In genomic region chr3:136158059-136158458, GRCm38 (mm10) we compare ENCODE assay signal across 18 mouse cellular contexts.
DNase-seq lines count a peak whose midpoint lies in the region; ATAC-seq and TF ChIP-seq lines count a peak whose summit lies in the region.
"Had no signal": no experiment of that assay in that cellular context is flagged by ENCODE, and none has a peak within 500 bp of the region (broad histone marks: within the 10 kb centered on the region; RNA-seq: fewer than 3 reads in every experiment).

No protein-coding gene starts in this region.

- H3K9ac ChIP-seq in midbrain, embryonic 12.5 days (replicated peaks), result no peak overlapping the region
- no peak overlapping the region for H3K9ac ChIP-seq in midbrain, embryonic 13.5 days (replicated peaks)
- H3K9ac ChIP-seq: embryonic facial prominence, embryonic 12.5 days; forebrain, embryonic 13.5 days; forebrain, embryonic 15.5 days; forebrain, postnatal 0 days had no signal

- TF ChIP-seq CTCF in brain, embryonic 14.5 days (IDR thresholded peaks at IDR 0.05; ENCODE audit: borderline replicate concordance, extremely low read depth, insufficient read depth, insufficient read length), result no peak

- H3K4me2 ChIP-seq in midbrain, embryonic 12.5 days (replicated peaks), result no peak overlapping the region
- no peak overlapping the region for H3K4me2 ChIP-seq in midbrain, embryonic 13.5 days (replicated peaks)
- H3K4me2 ChIP-seq: embryonic facial prominence, embryonic 12.5 days; forebrain, embryonic 13.5 days; forebrain, embryonic 15.5 days had no signal

- peaks cover 17% of the 10 kb centered on the region for H3K27me3 ChIP-seq in midbrain, embryonic 12.5 days
- H3K27me3 ChIP-seq in midbrain, embryonic 13.5 days, result peaks cover 12% of the 10 kb centered on the region; the same call in 1 of the 2 replicates
- H3K27me3 ChIP-seq: embryonic facial prominence, embryonic 12.5 days; forebrain, embryonic 13.5 days; forebrain, embryonic 15.5 days had no signal

- 40% methylated on average over 2 of the region's 2 CpGs for WGBS in midbrain, embryonic 12.5 days
- 35% methylated on average over 2 of the region's 2 CpGs for WGBS in midbrain, embryonic 13.5 days

- H3K4me1 ChIP-seq in midbrain, embryonic 12.5 days, result no peaks in the 10 kb centered on the region; the same call in 1 of the 2 replicates
- H3K4me1 ChIP-seq in midbrain, embryonic 13.5 days (replicated peaks), result no peaks in the 10 kb centered on the region
- H3K4me1 ChIP-seq: embryonic facial prominence, embryonic 10.5 days; embryonic facial prominence, embryonic 12.5 days; forebrain, embryonic 13.5 days; forebrain, embryonic 15.5 days had no signal

- no peak overlapping the region for H3K27ac ChIP-seq in midbrain, embryonic 12.5 days (replicated peaks)
- H3K27ac ChIP-seq in midbrain, embryonic 13.5 days, result no peak overlapping the region
- H3K27ac ChIP-seq: embryonic facial prominence, embryonic 10.5 days; embryonic facial prominence, embryonic 12.5 days; forebrain, embryonic 13.5 days; forebrain, embryonic 15.5 days had no signal

- no peak for TF ChIP-seq POLR2A in brain, embryonic 14.5 days (IDR thresholded peaks at IDR 0.05; ENCODE audit: borderline replicate concordance, extremely low read depth, insufficient read depth, insufficient read length, poor library complexity, severe bottlenecking)

- H3K9me3 ChIP-seq in midbrain, embryonic 12.5 days, result no peaks in the 10 kb centered on the region
- no peaks in the 10 kb centered on the region for H3K9me3 ChIP-seq in midbrain, embryonic 13.5 days
- H3K9me3 ChIP-seq: embryonic facial prominence, embryonic 10.5 days; embryonic facial prominence, embryonic 12.5 days; forebrain, embryonic 13.5 days; forebrain, embryonic 15.5 days had no signal

- DNase-seq in brain, embryonic 14.5 days (ENCODE audit: low read depth), result peak; percentile 22
- DNase-seq in forelimb bud, embryonic 11.5 days (ENCODE audit: low read depth, low spot score), result peak; percentile 18
- no peak for DNase-seq in spleen, adult 18-20 months
- DNase-seq: adrenal gland, adult 2 months; adrenal gland, postnatal 10 days; adrenal gland, postnatal 25 days; cerebellum, adult 11-12 months; cerebellum, adult 2 months; cerebellum, adult 9-10 months; cerebellum, postnatal 10 days; cerebellum, postnatal 25 days; forebrain, postnatal 0 days had no signal

- no peaks in the 10 kb centered on the region for H3K36me3 ChIP-seq in midbrain, embryonic 12.5 days
- H3K36me3 ChIP-seq in midbrain, embryonic 13.5 days, result no peaks in the 10 kb centered on the region
- H3K36me3 ChIP-seq: embryonic facial prominence, embryonic 10.5 days; embryonic facial prominence, embryonic 12.5 days; forebrain, embryonic 15.5 days had no signal

- H3K4me3 ChIP-seq in midbrain, embryonic 12.5 days, result no peak overlapping the region
- no peak overlapping the region for H3K4me3 ChIP-seq in midbrain, embryonic 13.5 days (replicated peaks)
- H3K4me3 ChIP-seq: embryonic facial prominence, embryonic 10.5 days; embryonic facial prominence, embryonic 12.5 days; forebrain, embryonic 13.5 days; forebrain, embryonic 15.5 days had no signal

- ATAC-seq in midbrain, embryonic 12.5 days (ENCODE audit: low FRiP score, low read depth), result peak; percentile 83
- ATAC-seq in midbrain, embryonic 13.5 days, result no peak; the same call in 1 of the 2 replicates
- ATAC-seq: forebrain, embryonic 13.5 days; forebrain, embryonic 15.5 days; forebrain, postnatal 0 days had no signal

Comparison
In these comparisons a context has a peak if more than half of its experiments do, and no peak if none do; other contexts are left out.
1. DNase-seq: peak in brain, embryonic 14.5 days (single experiment) and forelimb bud, embryonic 11.5 days (single experiment); none in spleen, adult 18-20 months (0 of 2).